Mouse (Mus musculus): ENCODE results near the gene Abcg8. TPM values are rescaled to one million over a fixed set of nuclear protein-coding genes. Genes with fewer than 3 reads are reported as not detected.

The Abcg8 gene
- polyA plus RNA-seq, 1 experiment from 2014 or later: 0.09 TPM

- Histone ChIP-seq H3K4me3 (replicated peaks; ENCODE audit: low read depth, low read length) (no peak overlapping the region), H3K36me3 (ENCODE audit: control insufficient read depth, insufficient read depth, low read length) (no peaks in the 10 kb centered on the region), H3K9me3 (ENCODE audit: control insufficient read depth, low read length) (no peaks in the 10 kb centered on the region)
Observed at GRCm38 (mm10) chr17:84667848-84668247, 8.3 kb upstream of the Abcg8 start.

GRCm38 (mm10) chr17:84672376-84673369 is 3.4 kb upstream of the Abcg8 start:
- peak; percentile 38 for DNase-seq
- 71% methylated on average over 16 of the region's 16 CpGs for WGBS
- Histone ChIP-seq H3K4me3 (replicated peaks; ENCODE audit: low read depth, low read length) (no peak overlapping the region), H3K27me3 (ENCODE audit: control insufficient read depth, insufficient read depth, low read length) (peaks cover 14% of the 10 kb centered on the region; the same call in 1 of the 2 replicates), H3K27ac (replicated peaks; ENCODE audit: low read depth, low read length) (no peak overlapping the region), H3K9ac (replicated peaks; ENCODE audit: low read length) (no peak overlapping the region), H3K9me3 (ENCODE audit: control insufficient read depth, low read length) (no peaks in the 10 kb centered on the region), H3K36me3 (ENCODE audit: control insufficient read depth, insufficient read depth, low read length) (no peaks in the 10 kb centered on the region), H3K4me2 (ENCODE audit: low read length) (no peak overlapping the region), H3K4me1 (ENCODE audit: control insufficient read depth, insufficient read depth, low read length) (peaks cover 11% of the 10 kb centered on the region)
- no peak for ATAC-seq (ENCODE audit: low FRiP score, low TSS enrichment)

More at GRCm38 (mm10) chr17:84667848-84668247, 8.3 kb upstream of the Abcg8 start:
- ATAC-seq (ENCODE audit: low FRiP score, low TSS enrichment): no peak
- Histone ChIP-seq H3K9ac (replicated peaks; ENCODE audit: low read length) (no peak overlapping the region), H3K27me3 (ENCODE audit: control insufficient read depth, insufficient read depth, low read length) (no peaks in the 10 kb centered on the region), H3K27ac (replicated peaks; ENCODE audit: low read depth, low read length) (no peak overlapping the region), H3K4me1 (ENCODE audit: control insufficient read depth, insufficient read depth, low read length) (no peaks in the 10 kb centered on the region), H3K4me2 (ENCODE audit: low read length) (no peak overlapping the region)
- DNase-seq: no peak
- WGBS: 89% methylated on average over 3 of the region's 3 CpGs

- no peak overlapping the region for H3K4me2 ChIP-seq (ENCODE audit: low read length)
- H3K9me3 ChIP-seq (ENCODE audit: control insufficient read depth, low read length): no peaks in the 10 kb centered on the region
- no peak overlapping the region for H3K27ac ChIP-seq (replicated peaks; ENCODE audit: low read depth, low read length)
- no peaks in the 10 kb centered on the region for H3K36me3 ChIP-seq (ENCODE audit: control insufficient read depth, insufficient read depth, low read length)
- H3K9ac ChIP-seq (replicated peaks; ENCODE audit: low read length): no peak overlapping the region
- peaks cover 14% of the 10 kb centered on the region; the same call in 1 of the 2 replicates for H3K27me3 ChIP-seq (ENCODE audit: control insufficient read depth, insufficient read depth, low read length)
- WGBS: 5% methylated on average over 7 of the region's 7 CpGs
- peaks cover 11% of the 10 kb centered on the region for H3K4me1 ChIP-seq (ENCODE audit: control insufficient read depth, insufficient read depth, low read length)
- DNase-seq: peak; percentile 43
- no peak for ATAC-seq (ENCODE audit: low FRiP score, low TSS enrichment)
- no peak overlapping the region for H3K4me3 ChIP-seq (replicated peaks; ENCODE audit: low read depth, low read length)
Observed at GRCm38 (mm10) chr17:84674048-84674447, 2.1 kb upstream of the Abcg8 start.

GRCm38 (mm10) chr17:84675204-84675603 is 898 bp upstream of the Abcg8 start:
- H3K4me1 ChIP-seq (ENCODE audit: control insufficient read depth, insufficient read depth, low read length): peaks cover 11% of the 10 kb centered on the region
- WGBS: 48% methylated on average over 4 of the region's 4 CpGs
- no peak for DNase-seq
- no peak overlapping the region for H3K4me3 ChIP-seq (replicated peaks; ENCODE audit: low read depth, low read length)
- H3K4me2 ChIP-seq (ENCODE audit: low read length): no peak overlapping the region
- no peak overlapping the region for H3K27ac ChIP-seq (replicated peaks; ENCODE audit: low read depth, low read length)
- H3K9ac ChIP-seq (replicated peaks; ENCODE audit: low read length): no peak overlapping the region
- H3K36me3 ChIP-seq (ENCODE audit: control insufficient read depth, insufficient read depth, low read length): no peaks in the 10 kb centered on the region
- no peak for ATAC-seq (ENCODE audit: low FRiP score, low TSS enrichment)
- H3K27me3 ChIP-seq (ENCODE audit: control insufficient read depth, insufficient read depth, low read length): peaks cover 14% of the 10 kb centered on the region; the same call in 1 of the 2 replicates
- H3K9me3 ChIP-seq (ENCODE audit: control insufficient read depth, low read length): no peaks in the 10 kb centered on the region

- no peak overlapping the region for H3K4me2 ChIP-seq (ENCODE audit: low read length)
- no peak overlapping the region for H3K4me3 ChIP-seq (replicated peaks; ENCODE audit: low read depth, low read length)
- ATAC-seq (ENCODE audit: low FRiP score, low TSS enrichment): no peak
- H3K9ac ChIP-seq (replicated peaks; ENCODE audit: low read length): no peak overlapping the region
- no peak overlapping the region for H3K27ac ChIP-seq (replicated peaks; ENCODE audit: low read depth, low read length)
- no peak for DNase-seq
- peaks cover 11% of the 10 kb centered on the region for H3K4me1 ChIP-seq (ENCODE audit: control insufficient read depth, insufficient read depth, low read length)
- peaks cover 14% of the 10 kb centered on the region; the same call in 1 of the 2 replicates for H3K27me3 ChIP-seq (ENCODE audit: control insufficient read depth, insufficient read depth, low read length)
- 92% methylated on average over 11 of the region's 11 CpGs for WGBS
- no peaks in the 10 kb centered on the region for H3K9me3 ChIP-seq (ENCODE audit: control insufficient read depth, low read length)
- no peaks in the 10 kb centered on the region for H3K36me3 ChIP-seq (ENCODE audit: control insufficient read depth, insufficient read depth, low read length)
Observed at GRCm38 (mm10) chr17:84677595-84677994, 1.5 kb downstream of the Abcg8 start.

GRCm38 (mm10) chr17:84681670-84682069 is 5.6 kb downstream of the Abcg8 start:
- no peak overlapping the region for H3K4me2 ChIP-seq (ENCODE audit: low read length)
- H3K9ac ChIP-seq (replicated peaks; ENCODE audit: low read length): no peak overlapping the region
- H3K4me3 ChIP-seq (replicated peaks; ENCODE audit: low read depth, low read length): no peak overlapping the region
- H3K9me3 ChIP-seq (ENCODE audit: control insufficient read depth, low read length): no peaks in the 10 kb centered on the region
- DNase-seq: no peak
- WGBS: 79% methylated on average over 3 of the region's 3 CpGs
- no peaks in the 10 kb centered on the region for H3K4me1 ChIP-seq (ENCODE audit: control insufficient read depth, insufficient read depth, low read length)
- no peak overlapping the region for H3K27ac ChIP-seq (replicated peaks; ENCODE audit: low read depth, low read length)
- no peaks in the 10 kb centered on the region for H3K27me3 ChIP-seq (ENCODE audit: control insufficient read depth, insufficient read depth, low read length)
- no peaks in the 10 kb centered on the region for H3K36me3 ChIP-seq (ENCODE audit: control insufficient read depth, insufficient read depth, low read length)
- no peak for ATAC-seq (ENCODE audit: low FRiP score, low TSS enrichment)

- Histone ChIP-seq H3K9me3 (ENCODE audit: control insufficient read depth, low read length) (no peaks in the 10 kb centered on the region), H3K4me2 (ENCODE audit: low read length) (no peak within 1 kb of the TSS), H3K36me3 (ENCODE audit: control insufficient read depth, insufficient read depth, low read length) (no peaks in the 10 kb centered on the region), H3K27ac (replicated peaks; ENCODE audit: low read depth, low read length) (no peak within 1 kb of the TSS), H3K4me1 (ENCODE audit: control insufficient read depth, insufficient read depth, low read length) (no peaks in the 10 kb centered on the region), H3K4me3 (replicated peaks; ENCODE audit: low read depth, low read length) (no peak within 1 kb of the TSS), H3K9ac (replicated peaks; ENCODE audit: low read length) (no peak within 1 kb of the TSS), H3K27me3 (ENCODE audit: control insufficient read depth, insufficient read depth, low read length) (no peaks in the 10 kb centered on the region)
- 76% methylated on average over 18 of the region's 18 CpGs for WGBS
- no peak for DNase-seq
- ATAC-seq (ENCODE audit: low FRiP score, low TSS enrichment): no peak
Observed at GRCm38 (mm10) chr17:84682734-84683717, 6.9 kb downstream of the Abcg8 start, which contains the start of gene Abcg5. TSS of gene Abcg5 (minus strand) at chr17:84683011.

- no peaks in the 10 kb centered on the region for H3K9me3 ChIP-seq (ENCODE audit: control insufficient read depth, low read length)
- H3K4me1 ChIP-seq (ENCODE audit: control insufficient read depth, insufficient read depth, low read length): no peaks in the 10 kb centered on the region
- H3K27ac ChIP-seq (replicated peaks; ENCODE audit: low read depth, low read length): no peak overlapping the region
- 50% methylated on average over 6 of the region's 6 CpGs for WGBS
- H3K4me3 ChIP-seq (replicated peaks; ENCODE audit: low read depth, low read length): no peak overlapping the region
- DNase-seq (no peak), ATAC-seq (ENCODE audit: low FRiP score, low TSS enrichment) (no peak)
- no peak overlapping the region for H3K9ac ChIP-seq (replicated peaks; ENCODE audit: low read length)
- H3K4me2 ChIP-seq (ENCODE audit: low read length): no peak overlapping the region
- H3K27me3 ChIP-seq (ENCODE audit: control insufficient read depth, insufficient read depth, low read length): no peaks in the 10 kb centered on the region
- H3K36me3 ChIP-seq (ENCODE audit: control insufficient read depth, insufficient read depth, low read length): no peaks in the 10 kb centered on the region
Observed at GRCm38 (mm10) chr17:84684284-84684683, 8.2 kb downstream of the Abcg8 start.
